ENCODE assay signal across 9 mouse cellular contexts in genomic region chr13:55420018-55420932, GRCm38 (mm10). TPM values are rescaled to one million over a fixed set of nuclear protein-coding genes. Genes with fewer than 3 reads are reported as not detected.
DNase-seq lines count a peak whose midpoint lies in the region; ATAC-seq and TF ChIP-seq lines count a peak whose summit lies in the region.
"Had no signal": no experiment of that assay in that cellular context is flagged by ENCODE, and none has a peak within 500 bp of the region (broad histone marks: within the 10 kb centered on the region; RNA-seq: fewer than 3 reads in every experiment).

No protein-coding gene starts in this region.

- no peaks in the 10 kb centered on the region for H3K9me3 ChIP-seq in kidney, postnatal 0 days (replicated peaks; ENCODE audit: low read length)
- no peaks in the 10 kb centered on the region for H3K9me3 ChIP-seq in embryonic facial prominence, embryonic 11.5 days (replicated peaks; ENCODE audit: control insufficient read depth, low read length)
- H3K9me3 ChIP-seq in hindbrain, embryonic 14.5 days (ENCODE audit: control insufficient read depth, low read length) = no peaks in the 10 kb centered on the region
- no peaks in the 10 kb centered on the region for H3K9me3 ChIP-seq in midbrain, embryonic 13.5 days

- no peak for DNase-seq in kidney, postnatal 0 days (ENCODE audit: low spot score)
- no peak for DNase-seq in kidney, postnatal 36 days
- no peak for DNase-seq in embryonic facial prominence, embryonic 11.5 days (ENCODE audit: low spot score)
- no peak for DNase-seq in hindbrain, embryonic 14.5 days (ENCODE audit: low spot score)
- DNase-seq in spleen, adult 12 weeks (ENCODE audit: low spot score) = no peak
- DNase-seq in adrenal gland, postnatal 10 days = no peak
- no peak for DNase-seq in urinary bladder, postnatal 25 days (ENCODE audit: low spot score)

- H3K36me3 ChIP-seq in kidney, postnatal 0 days (ENCODE audit: insufficient read depth, low read length) = no peaks in the 10 kb centered on the region
- no peaks in the 10 kb centered on the region for H3K36me3 ChIP-seq in embryonic facial prominence, embryonic 11.5 days (replicated peaks; ENCODE audit: control insufficient read depth, insufficient read depth, low read depth, low read length)
- no peaks in the 10 kb centered on the region for H3K36me3 ChIP-seq in hindbrain, embryonic 14.5 days (replicated peaks; ENCODE audit: control insufficient read depth, insufficient read depth)
- H3K36me3 ChIP-seq in midbrain, embryonic 13.5 days = no peaks in the 10 kb centered on the region

- H3K27me3 ChIP-seq in kidney, postnatal 0 days (ENCODE audit: insufficient read depth, low read length) = peaks cover 23% of the 10 kb centered on the region
- peaks cover 30% of the 10 kb centered on the region for H3K27me3 ChIP-seq in embryonic facial prominence, embryonic 11.5 days (ENCODE audit: control insufficient read depth, insufficient read depth, low read length)
- peaks cover 47% of the 10 kb centered on the region for H3K27me3 ChIP-seq in hindbrain, embryonic 14.5 days (ENCODE audit: control insufficient read depth, insufficient read depth, low read length)
- peaks cover 57% of the 10 kb centered on the region for H3K27me3 ChIP-seq in midbrain, embryonic 13.5 days

- H3K4me1 ChIP-seq in kidney, postnatal 0 days (replicated peaks; ENCODE audit: insufficient read depth, low read length) = 0 out of 2 replicates have a peak, but pooled peaks cover under 1% of the 10 kb centered on the region
- H3K4me1 ChIP-seq in embryonic facial prominence, embryonic 11.5 days (ENCODE audit: control insufficient read depth, insufficient read depth, low read length) = no peaks in the 10 kb centered on the region
- peaks cover 6% of the 10 kb centered on the region; the same call in 1 of the 2 replicates for H3K4me1 ChIP-seq in hindbrain, embryonic 14.5 days (replicated peaks; ENCODE audit: control insufficient read depth, insufficient read depth, low read length)
- peaks cover 20% of the 10 kb centered on the region for H3K4me1 ChIP-seq in midbrain, embryonic 13.5 days (replicated peaks)

- H3K4me3 ChIP-seq in kidney, postnatal 0 days (replicated peaks; ENCODE audit: low read depth, low read length) = no peak overlapping the region
- H3K4me3 ChIP-seq in embryonic facial prominence, embryonic 11.5 days (ENCODE audit: low read depth, low read length) = no peak overlapping the region
- no peak overlapping the region; the same call in 1 of the 2 replicates for H3K4me3 ChIP-seq in hindbrain, embryonic 14.5 days (replicated peaks; ENCODE audit: low read length)
- peak overlapping the region; percentile 16 for H3K4me3 ChIP-seq in midbrain, embryonic 13.5 days (replicated peaks)

- 30% methylated on average over 50 of the region's 51 CpGs for WGBS in kidney, postnatal 0 days
- WGBS in embryonic facial prominence, embryonic 11.5 days = 29% methylated on average over 51 of the region's 51 CpGs
- WGBS in hindbrain, embryonic 14.5 days = 32% methylated on average over 51 of the region's 51 CpGs
- WGBS in midbrain, embryonic 13.5 days = 31% methylated on average over 51 of the region's 51 CpGs

- ATAC-seq in kidney, postnatal 0 days (replicated peaks; ENCODE audit: low FRiP score, low read depth) = peak; percentile 3; the same call in 1 of the 2 replicates
- ATAC-seq in embryonic facial prominence, embryonic 11.5 days (replicated peaks; ENCODE audit: insufficient number of reproducible peaks, low FRiP score, low TSS enrichment, low read depth) = peak; percentile 46; the same call in 1 of the 2 replicates
- no peak for ATAC-seq in hindbrain, embryonic 14.5 days (ENCODE audit: low FRiP score)
- ATAC-seq in midbrain, embryonic 13.5 days = no peak; the same call in 1 of the 2 replicates

- peak overlapping the region; percentile 49; the same call in 1 of the 2 replicates for H3K4me2 ChIP-seq in kidney, postnatal 0 days (ENCODE audit: low read length)
- H3K4me2 ChIP-seq in embryonic facial prominence, embryonic 11.5 days (ENCODE audit: low read depth, low read length) = no peak overlapping the region; the same call in 1 of the 2 replicates
- H3K4me2 ChIP-seq in hindbrain, embryonic 14.5 days (replicated peaks) = peak overlapping the region; percentile 41
- H3K4me2 ChIP-seq in midbrain, embryonic 13.5 days (replicated peaks) = peak overlapping the region; percentile 44; the same call in 1 of the 2 replicates

- 0 out of 2 replicates have a peak, but pooled peaks have one; percentile 12 for TF ChIP-seq CTCF in kidney, postnatal 0 days (IDR thresholded peaks at IDR 0.05; ENCODE audit: low read depth)

- H3K9ac ChIP-seq in kidney, postnatal 0 days (ENCODE audit: low read depth, low read length) = no peak overlapping the region
- no peak overlapping the region; the same call in 1 of the 2 replicates for H3K9ac ChIP-seq in embryonic facial prominence, embryonic 11.5 days (replicated peaks; ENCODE audit: low read length)
- no peak overlapping the region for H3K9ac ChIP-seq in hindbrain, embryonic 14.5 days
- H3K9ac ChIP-seq in midbrain, embryonic 13.5 days (replicated peaks) = no peak overlapping the region; the same call in 1 of the 2 replicates

- no peak overlapping the region for H3K27ac ChIP-seq in kidney, postnatal 0 days
- H3K27ac ChIP-seq in embryonic facial prominence, embryonic 11.5 days (replicated peaks; ENCODE audit: low read depth, low read length) = no peak overlapping the region
- no peak overlapping the region for H3K27ac ChIP-seq in hindbrain, embryonic 14.5 days
- H3K27ac ChIP-seq in midbrain, embryonic 13.5 days = no peak overlapping the region

RNA-seq across cellular contexts. Expression of gene Pfn3, which starts 5.2 kb away (rescaled TPM):
- polyA plus RNA-seq in kidney, postnatal 0 days (2015; fragmentation: Nextera tagmentation; extraction: Ambion mirVana) = not detected in 2 replicates
- polyA plus RNA-seq in embryonic facial prominence, embryonic 11.5 days (2014; fragmentation: Nextera tagmentation; extraction: Ambion mirVana) = not detected in 2 replicates
- 0.81 and 1.5 TPM in 2 replicates for polyA plus RNA-seq in hindbrain, embryonic 14.5 days (2014; fragmentation: Nextera tagmentation; extraction: Ambion mirVana)
- polyA plus RNA-seq in midbrain, embryonic 13.5 days (2015; fragmentation: Nextera tagmentation; extraction: Ambion mirVana) = not detected in 2 replicates
- not detected for total RNA-seq in adrenal gland, postnatal 10 days (2021)
- polyA plus RNA-seq: limb, embryonic 11.5 days had no signal

RNA-seq across cellular contexts. Expression of gene F12, which starts 6.3 kb away (rescaled TPM):
- polyA plus RNA-seq in kidney, postnatal 0 days (2015; fragmentation: Nextera tagmentation; extraction: Ambion mirVana) = 0.05 and 0.45 TPM in 2 replicates
- not detected in 2 replicates for polyA plus RNA-seq in embryonic facial prominence, embryonic 11.5 days (2014; fragmentation: Nextera tagmentation; extraction: Ambion mirVana)
- polyA plus RNA-seq in hindbrain, embryonic 14.5 days (2014; fragmentation: Nextera tagmentation; extraction: Ambion mirVana) = 0.09 and 0.34 TPM in 2 replicates
- polyA plus RNA-seq in midbrain, embryonic 13.5 days (2015; fragmentation: Nextera tagmentation; extraction: Ambion mirVana) = not detected in 2 replicates
- total RNA-seq in adrenal gland, postnatal 10 days (2021) = 100 to 1,000 TPM in 1 of 2 experiments, 10 to 100 TPM in 1; 39.7 to 101 TPM
- polyA plus RNA-seq: limb, embryonic 11.5 days had no signal

RNA-seq across cellular contexts. Expression of gene Slc34a1, which starts 22.3 kb away (rescaled TPM):
- polyA plus RNA-seq in kidney, postnatal 0 days (2015; fragmentation: Nextera tagmentation; extraction: Ambion mirVana) = 344 and 465 TPM in 2 replicates
- 0.14 TPM in 1 of 2 replicates, not detected in the other for polyA plus RNA-seq in embryonic facial prominence, embryonic 11.5 days (2014; fragmentation: Nextera tagmentation; extraction: Ambion mirVana)
- polyA plus RNA-seq in hindbrain, embryonic 14.5 days (2014; fragmentation: Nextera tagmentation; extraction: Ambion mirVana) = 0.14 TPM in 1 of 2 replicates, not detected in the other
- not detected in 2 replicates for polyA plus RNA-seq in midbrain, embryonic 13.5 days (2015; fragmentation: Nextera tagmentation; extraction: Ambion mirVana)
- total RNA-seq in adrenal gland, postnatal 10 days (2021) = under 1 TPM in 1 of 2 experiments, not detected in 1; 0.42 TPM
- polyA plus RNA-seq: limb, embryonic 11.5 days had no signal

RNA-seq across cellular contexts. Expression of gene Grk6, which starts 24.6 kb away (rescaled TPM):
- 29.5 and 29.8 TPM in 2 replicates for polyA plus RNA-seq in kidney, postnatal 0 days (2015; fragmentation: Nextera tagmentation; extraction: Ambion mirVana)
- 50.4 and 59.7 TPM in 2 replicates for polyA plus RNA-seq in embryonic facial prominence, embryonic 11.5 days (2014; fragmentation: Nextera tagmentation; extraction: Ambion mirVana)
- polyA plus RNA-seq in hindbrain, embryonic 14.5 days (2014; fragmentation: Nextera tagmentation; extraction: Ambion mirVana) = 41.9 and 42.7 TPM in 2 replicates
- polyA plus RNA-seq in midbrain, embryonic 13.5 days (2015; fragmentation: Nextera tagmentation; extraction: Ambion mirVana) = 26.8 and 35.7 TPM in 2 replicates
- 10 to 100 TPM; 40.2 to 47.0 TPM for total RNA-seq in adrenal gland, postnatal 10 days (2021)

RNA-seq across cellular contexts. Expression of gene Prr7, which starts 43.8 kb away (rescaled TPM):
- polyA plus RNA-seq in kidney, postnatal 0 days (2015; fragmentation: Nextera tagmentation; extraction: Ambion mirVana) = 0.63 and 0.75 TPM in 2 replicates
- polyA plus RNA-seq in embryonic facial prominence, embryonic 11.5 days (2014; fragmentation: Nextera tagmentation; extraction: Ambion mirVana) = 1.7 TPM in 2 replicates
- 6.3 and 8.9 TPM in 2 replicates for polyA plus RNA-seq in hindbrain, embryonic 14.5 days (2014; fragmentation: Nextera tagmentation; extraction: Ambion mirVana)
- 2.3 and 2.8 TPM in 2 replicates for polyA plus RNA-seq in midbrain, embryonic 13.5 days (2015; fragmentation: Nextera tagmentation; extraction: Ambion mirVana)
- total RNA-seq in adrenal gland, postnatal 10 days (2021) = 1 to 10 TPM; 3.7 to 4.2 TPM

Comparison
In these comparisons a context has a peak if more than half of its experiments do, and no peak if none do; other contexts are left out.
1. ATAC-seq: peak in kidney, postnatal 0 days (single experiment) and embryonic facial prominence, embryonic 11.5 days (single experiment); none in hindbrain, embryonic 14.5 days (single experiment) and midbrain, embryonic 13.5 days (single experiment).
2. RNA of gene Slc34a1, which starts 22.3 kb away (polyA plus RNA-seq): 344 to 465 TPM in kidney, postnatal 0 days; not detected in midbrain, embryonic 13.5 days, 0.14 TPM in hindbrain, embryonic 14.5 days and 0.14 TPM in embryonic facial prominence, embryonic 11.5 days; every median in the first group is over 100 times any median in the second.